Mouse (Mus musculus) liver, embryonic 16.5 days (tissue): ENCODE data around the gene 4930544G11Rik. TPM values are rescaled to one million over a fixed set of nuclear protein-coding genes. Genes with fewer than 3 reads are reported as not detected.

ENCODE experiments used
- ATAC-seq: fragments of 200-750 bp; cut with Nextera tagmentation; 2 replicates; pipeline ENCODE4 v1.8.0; 2017; ENCODE audit warnings: low read depth, mild to moderate bottlenecking, moderate number of reproducible peaks, moderate library complexity
- H3K27ac ChIP-seq: fragments of 300-500 bp; sonication (generic); 2 replicates; pipeline ENCODE4 v1.5.1; 2014; ENCODE audit warnings: mild to moderate bottlenecking, low read length
- H3K27me3 ChIP-seq: fragments of 300-500 bp; sonication (generic); 2 replicates; pipeline ENCODE4 v1.6.1; 2014; ENCODE audit warnings: low read depth, low read length, mixed read lengths; ENCODE audit not compliant: control insufficient read depth, insufficient read depth
- H3K36me3 ChIP-seq: fragments of 300-500 bp; sonication (generic); 2 replicates; pipeline ENCODE4 v1.6.1; 2014; ENCODE audit warnings: mild to moderate bottlenecking; ENCODE audit not compliant: control insufficient read depth, insufficient read depth
- H3K4me1 ChIP-seq: fragments of 300-500 bp; sonication (generic); 2 replicates; pipeline ENCODE4 v1.6.1; 2014; ENCODE audit warnings: low read depth, low read length, mixed read lengths; ENCODE audit not compliant: control insufficient read depth
- H3K4me2 ChIP-seq: fragments of 300-500 bp; sonication (generic); 2 replicates; pipeline ENCODE4 v1.6.1; 2014; ENCODE audit warnings: low read depth, low read length, mixed read lengths
- H3K4me3 ChIP-seq: fragments of 300-500 bp; sonication (generic); 2 replicates; pipeline ENCODE4 v1.5.1; 2014; ENCODE audit warnings: low read depth, mild to moderate bottlenecking, low read length
- H3K9ac ChIP-seq: fragments of 300-500 bp; sonication (generic); 2 replicates; pipeline ENCODE4 v1.6.1; 2014; ENCODE audit warnings: low read depth, low read length
- H3K9me3 ChIP-seq: fragments of 300-500 bp; sonication (generic); replicated peaks from 2 replicates; pipeline ENCODE4 v1.6.1; 2016; ENCODE audit warnings: low read length; ENCODE audit not compliant: control insufficient read depth
- WGBS: fragments of 180-500 bp; shearing (Covaris S2); extraction: QIAGEN DNeasy Blood & Tissue Kit; methylation state at CpG from one replicate; pipeline ENCODE4 v1.1.7; 2014; ENCODE audit not compliant: insufficient replicate concordance; 5-methylcytosine and 5-hydroxymethylcytosine counted together
- polyA plus RNA-seq: library from polyadenylated mRNA; unstranded; fragments of >200 nt; fragmentation: Nextera tagmentation; extraction: Ambion mirVana; gene quantifications from 2 replicates; pipeline ENCODE4 v1.2.1, GENCODE M21; 2015

Gene 4930544G11Rik
- polyA plus RNA-seq: not detected in 2 replicates

- no peak for ATAC-seq
- Histone ChIP-seq H3K4me1 (no peaks in the 10 kb centered on the region), H3K4me2 (no peak within 1 kb of the TSS), H3K4me3 (no peak within 1 kb of the TSS), H3K9ac (no peak within 1 kb of the TSS), H3K27ac (no peak within 1 kb of the TSS), H3K27me3 (no peaks in the 10 kb centered on the region), H3K9me3 (no peaks in the 10 kb centered on the region), H3K36me3 (no peaks in the 10 kb centered on the region)
- 85% methylated on average over 10 of the region's 10 CpGs for WGBS
Measured at GRCm38 (mm10) chr6:65952309-65952708, at the start of gene 4930544G11Rik. TSS of gene 4930544G11Rik (plus strand) at chr6:65952609.

- H3K27me3 ChIP-seq: no peaks in the 10 kb centered on the region
- H3K36me3 ChIP-seq: no peaks in the 10 kb centered on the region
- H3K27ac ChIP-seq: no peak overlapping the region
- no peak overlapping the region for H3K9ac ChIP-seq
- 73% methylated on average over 2 of the region's 2 CpGs for WGBS
- H3K4me2 ChIP-seq: no peak overlapping the region
- no peaks in the 10 kb centered on the region for H3K4me1 ChIP-seq
- no peak overlapping the region for H3K4me3 ChIP-seq
- ATAC-seq: no peak
- H3K9me3 ChIP-seq: no peaks in the 10 kb centered on the region
Measured at GRCm38 (mm10) chr6:65906657-65907182, 45.7 kb upstream of the 4930544G11Rik start.

- whole genome bisulfite sequencing: 64% methylated on average over 5 of the region's 5 CpGs
- no peak overlapping the region for H3K4me2 ChIP-seq
- no peaks in the 10 kb centered on the region for H3K27me3 ChIP-seq
- no peaks in the 10 kb centered on the region for H3K36me3 ChIP-seq
- H3K27ac ChIP-seq: no peak overlapping the region
- H3K9me3 ChIP-seq: no peaks in the 10 kb centered on the region
- H3K4me3 ChIP-seq: no peak overlapping the region
- H3K4me1 ChIP-seq: no peaks in the 10 kb centered on the region
- no peak for ATAC-seq
- H3K9ac ChIP-seq: no peak overlapping the region
Measured at GRCm38 (mm10) chr6:65915421-65915820, 37.0 kb upstream of the 4930544G11Rik start.

- H3K9ac ChIP-seq: no peak overlapping the region
- H3K4me1 ChIP-seq: no peaks in the 10 kb centered on the region
- no peaks in the 10 kb centered on the region for H3K36me3 ChIP-seq
- 43% methylated on average over 3 of the region's 3 CpGs for WGBS
- H3K9me3 ChIP-seq: no peaks in the 10 kb centered on the region
- H3K27ac ChIP-seq: no peak overlapping the region
- H3K4me2 ChIP-seq: no peak overlapping the region
- no peaks in the 10 kb centered on the region for H3K27me3 ChIP-seq
- ATAC-seq: no peak
- no peak overlapping the region for H3K4me3 ChIP-seq
Measured at GRCm38 (mm10) chr6:65921703-65922102, 30.7 kb upstream of the 4930544G11Rik start.

GRCm38 (mm10) chr6:65923501-65924084 lies 28.8 kb upstream of the 4930544G11Rik start:
- WGBS: 68% methylated on average over 4 of the region's 4 CpGs
- H3K9ac ChIP-seq: no peak overlapping the region
- ATAC-seq: no peak
- no peak overlapping the region for H3K27ac ChIP-seq
- no peaks in the 10 kb centered on the region for H3K4me1 ChIP-seq
- no peaks in the 10 kb centered on the region for H3K9me3 ChIP-seq
- H3K36me3 ChIP-seq: no peaks in the 10 kb centered on the region
- no peak overlapping the region for H3K4me2 ChIP-seq
- no peak overlapping the region for H3K4me3 ChIP-seq
- H3K27me3 ChIP-seq: no peaks in the 10 kb centered on the region

- 62% methylated on average over 3 of the region's 3 CpGs for WGBS
- ATAC-seq: no peak
- Histone ChIP-seq H3K27ac (no peak overlapping the region), H3K4me1 (no peaks in the 10 kb centered on the region), H3K9me3 (no peaks in the 10 kb centered on the region), H3K27me3 (no peaks in the 10 kb centered on the region), H3K4me2 (no peak overlapping the region), H3K36me3 (no peaks in the 10 kb centered on the region), H3K9ac (no peak overlapping the region), H3K4me3 (no peak overlapping the region)
Measured at GRCm38 (mm10) chr6:65925737-65926333, 26.6 kb upstream of the 4930544G11Rik start.

GRCm38 (mm10) chr6:65930523-65930922 lies 21.9 kb upstream of the 4930544G11Rik start:
- Histone ChIP-seq H3K9me3 (no peaks in the 10 kb centered on the region), H3K9ac (no peak overlapping the region), H3K27me3 (no peaks in the 10 kb centered on the region), H3K36me3 (no peaks in the 10 kb centered on the region), H3K4me3 (no peak overlapping the region), H3K4me2 (no peak overlapping the region), H3K4me1 (no peaks in the 10 kb centered on the region), H3K27ac (no peak overlapping the region)
- ATAC-seq: no peak
- WGBS: 62% methylated on average over 1 of the region's 1 CpGs

GRCm38 (mm10) chr6:65932776-65933175 lies 19.6 kb upstream of the 4930544G11Rik start:
- H3K27ac ChIP-seq: no peak overlapping the region
- WGBS: 69% methylated on average over 1 of the region's 1 CpGs
- no peak overlapping the region for H3K9ac ChIP-seq
- H3K4me1 ChIP-seq: no peaks in the 10 kb centered on the region
- H3K27me3 ChIP-seq: no peaks in the 10 kb centered on the region
- ATAC-seq: no peak
- no peak overlapping the region for H3K4me2 ChIP-seq
- H3K4me3 ChIP-seq: no peak overlapping the region
- no peaks in the 10 kb centered on the region for H3K36me3 ChIP-seq
- H3K9me3 ChIP-seq: no peaks in the 10 kb centered on the region

GRCm38 (mm10) chr6:65933177-65933576 lies 19.2 kb upstream of the 4930544G11Rik start:
- Histone ChIP-seq H3K27ac (no peak overlapping the region), H3K36me3 (no peaks in the 10 kb centered on the region), H3K4me1 (no peaks in the 10 kb centered on the region), H3K27me3 (no peaks in the 10 kb centered on the region), H3K9me3 (no peaks in the 10 kb centered on the region), H3K4me3 (no peak overlapping the region), H3K9ac (no peak overlapping the region), H3K4me2 (no peak overlapping the region)
- ATAC-seq: no peak
- WGBS: 63% methylated on average over 4 of the region's 4 CpGs
